ENCODE assay signal across 8 mouse cellular contexts in the genomic region with DNA sequence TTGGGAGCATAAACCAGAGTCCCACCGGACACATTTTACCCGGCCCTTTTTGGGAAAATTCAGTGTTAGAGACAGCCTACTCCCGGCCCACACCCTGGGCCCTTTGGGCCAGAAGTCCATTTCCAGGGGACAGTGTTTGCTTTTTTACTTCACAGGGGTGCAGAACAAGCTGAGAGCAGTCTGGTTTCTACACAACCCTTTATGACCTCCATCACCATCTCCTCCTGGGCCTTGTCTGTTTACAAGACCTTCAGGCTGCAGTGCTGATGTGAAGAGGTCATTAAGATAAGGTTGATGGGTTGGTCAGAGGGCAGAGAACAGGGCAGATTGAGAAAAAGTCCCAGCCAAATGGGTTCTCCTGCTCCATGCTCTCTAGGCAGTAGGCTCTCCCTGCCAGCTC. TPM values are rescaled to one million over a fixed set of nuclear protein-coding genes. Genes with fewer than 3 reads are reported as not detected.
DNase-seq lines count a peak whose midpoint lies in the region; ATAC-seq lines count a peak whose summit lies in the region.

No protein-coding gene starts in this region.

- H3K27me3 ChIP-seq in heart, embryonic 16.5 days (ENCODE audit: control insufficient read depth, insufficient read depth, low read length), result peaks cover 2% of the 10 kb centered on the region; the same call in 1 of the 2 replicates
- H3K27me3 ChIP-seq in embryonic facial prominence, embryonic 10.5 days (replicated peaks; ENCODE audit: low read depth, poor library complexity, severe bottlenecking), result no peaks in the 10 kb centered on the region
- no peaks in the 10 kb centered on the region for H3K27me3 ChIP-seq in hindbrain, embryonic 13.5 days
- H3K27me3 ChIP-seq in midbrain, embryonic 14.5 days (ENCODE audit: control insufficient read depth, insufficient read depth, low read length), result no peaks in the 10 kb centered on the region

- H3K36me3 ChIP-seq in heart, embryonic 16.5 days (ENCODE audit: control insufficient read depth, insufficient read depth), result no peaks in the 10 kb centered on the region
- no peaks in the 10 kb centered on the region for H3K36me3 ChIP-seq in embryonic facial prominence, embryonic 10.5 days (replicated peaks)
- no peaks in the 10 kb centered on the region for H3K36me3 ChIP-seq in hindbrain, embryonic 13.5 days
- no peaks in the 10 kb centered on the region for H3K36me3 ChIP-seq in midbrain, embryonic 14.5 days (ENCODE audit: control insufficient read depth, insufficient read depth, low read length)

- no peak overlapping the region for H3K4me3 ChIP-seq in heart, embryonic 16.5 days (ENCODE audit: low read length)
- peak overlapping the region; percentile 85 for H3K4me3 ChIP-seq in embryonic facial prominence, embryonic 10.5 days
- 0 out of 2 replicates have a peak overlapping the region, but pooled peaks have one; percentile 94 for H3K4me3 ChIP-seq in hindbrain, embryonic 13.5 days
- H3K4me3 ChIP-seq in midbrain, embryonic 14.5 days (replicated peaks; ENCODE audit: low read depth, low read length), result no peak overlapping the region

- no peak overlapping the region for H3K27ac ChIP-seq in heart, embryonic 16.5 days (ENCODE audit: low read length)
- H3K27ac ChIP-seq in embryonic facial prominence, embryonic 10.5 days (replicated peaks), result peak overlapping the region; percentile 96
- no peak overlapping the region for H3K27ac ChIP-seq in hindbrain, embryonic 13.5 days
- H3K27ac ChIP-seq in midbrain, embryonic 14.5 days (replicated peaks; ENCODE audit: low read depth, low read length), result no peak overlapping the region

- 32% methylated on average over 3 of the region's 3 CpGs for WGBS in heart, embryonic 16.5 days
- 43% methylated on average over 3 of the region's 3 CpGs for WGBS in embryonic facial prominence, embryonic 10.5 days
- 51% methylated on average over 3 of the region's 3 CpGs for WGBS in hindbrain, embryonic 13.5 days
- WGBS in midbrain, embryonic 14.5 days, result 45% methylated on average over 3 of the region's 3 CpGs

- peak overlapping the region; percentile 37; the same call in 1 of the 2 replicates for H3K9ac ChIP-seq in heart, embryonic 16.5 days (ENCODE audit: low read length)
- H3K9ac ChIP-seq in hindbrain, embryonic 13.5 days, result no peak overlapping the region
- H3K9ac ChIP-seq in midbrain, embryonic 14.5 days (replicated peaks; ENCODE audit: low read length), result peak overlapping the region; percentile 7; the same call in 1 of the 2 replicates

- no peak for DNase-seq in heart, postnatal 4 days
- no peak for DNase-seq in embryonic facial prominence, embryonic 10.5 days (ENCODE audit: low spot score)
- DNase-seq in midbrain, embryonic 14.5 days, result no peak
- DNase-seq in layer of hippocampus, adult 8-10 months (ENCODE audit: low spot score in 2 of 2), result no peak
- no peak for DNase-seq in layer of hippocampus, postnatal 14 days (ENCODE audit: low spot score in 2 of 2)

- no peaks in the 10 kb centered on the region for H3K9me3 ChIP-seq in heart, embryonic 16.5 days (replicated peaks; ENCODE audit: control insufficient read depth, low read length)
- H3K9me3 ChIP-seq in embryonic facial prominence, embryonic 10.5 days, result no peaks in the 10 kb centered on the region
- H3K9me3 ChIP-seq in hindbrain, embryonic 13.5 days, result no peaks in the 10 kb centered on the region
- no peaks in the 10 kb centered on the region for H3K9me3 ChIP-seq in midbrain, embryonic 14.5 days (ENCODE audit: control insufficient read depth, low read length)

- H3K4me1 ChIP-seq in heart, embryonic 16.5 days (ENCODE audit: control insufficient read depth, insufficient read depth, low read length), result peaks cover 25% of the 10 kb centered on the region
- H3K4me1 ChIP-seq in embryonic facial prominence, embryonic 10.5 days, result peaks cover 24% of the 10 kb centered on the region
- H3K4me1 ChIP-seq in hindbrain, embryonic 13.5 days (replicated peaks), result peaks cover 34% of the 10 kb centered on the region
- peaks cover 26% of the 10 kb centered on the region for H3K4me1 ChIP-seq in midbrain, embryonic 14.5 days (ENCODE audit: control insufficient read depth, insufficient read depth, low read length)

- 0 out of 2 replicates have a peak overlapping the region, but pooled peaks have one; percentile 24 for H3K4me2 ChIP-seq in heart, embryonic 16.5 days (ENCODE audit: low read depth, low read length)
- peak overlapping the region; percentile 40 for H3K4me2 ChIP-seq in hindbrain, embryonic 13.5 days
- peak overlapping the region; percentile 37 for H3K4me2 ChIP-seq in midbrain, embryonic 14.5 days (ENCODE audit: low read length)

- ATAC-seq in heart, embryonic 16.5 days (replicated peaks; ENCODE audit: extremely low read depth, insufficient read depth, low FRiP score), result no peak
- ATAC-seq in hindbrain, embryonic 13.5 days (ENCODE audit: low FRiP score), result no peak
- no peak; the same call in 1 of the 2 replicates for ATAC-seq in midbrain, embryonic 14.5 days (ENCODE audit: low FRiP score, low TSS enrichment)
- no peak for ATAC-seq in granulocyte monocyte progenitor cell, adult 5-6 weeks (replicated peaks; ENCODE audit: poor library complexity, severe bottlenecking)

RNA-seq across cellular contexts. Expression of a gene that starts 0.6 kb away (rescaled TPM):
- 51.9 and 53.2 TPM in 2 replicates for polyA plus RNA-seq in heart, embryonic 16.5 days (2015; fragmentation: Nextera tagmentation; extraction: Ambion mirVana)
- 10 to 100 TPM; 92.0 to 95.7 TPM for total RNA-seq in heart, postnatal 4 days (2021)
- polyA plus RNA-seq in embryonic facial prominence, embryonic 10.5 days (2016; fragmentation: Nextera tagmentation; extraction: Ambion mirVana), result 88.7 and 88.8 TPM in 2 replicates
- 106 and 108 TPM in 2 replicates for polyA plus RNA-seq in hindbrain, embryonic 13.5 days (2015; fragmentation: Nextera tagmentation; extraction: Ambion mirVana)
- polyA plus RNA-seq in midbrain, embryonic 14.5 days (2014; fragmentation: Nextera tagmentation; extraction: Ambion mirVana), result 127 and 142 TPM in 2 replicates
- 81.6 and 100 TPM in 2 replicates for total RNA-seq in granulocyte monocyte progenitor cell, adult 5-6 weeks (2014; fragmentation: Nextera tagmentation)
- total RNA-seq in granulocyte monocyte progenitor cell, adult 5-6 weeks (2017), result 67.8 and 68.2 TPM in 2 replicates
- 100 to 1,000 TPM; 302 to 352 (median 331) TPM for total RNA-seq in layer of hippocampus, adult 8-10 months (2022)
- total RNA-seq in layer of hippocampus, postnatal 14 days (2021), result 100 to 1,000 TPM; 331 to 365 TPM

Comparison
In these comparisons a context has a peak if more than half of its experiments do, and no peak if none do; other contexts are left out.
1. H3K4me3 ChIP-seq: peak in embryonic facial prominence, embryonic 10.5 days (single experiment) and hindbrain, embryonic 13.5 days (single experiment); none in heart, embryonic 16.5 days (single experiment) and midbrain, embryonic 14.5 days (single experiment).
2. Peak in every context shown above with its lines, with median percentiles within 50 percentile points of each other: H3K4me2 ChIP-seq.